Mouse (Mus musculus) ovary, postnatal 14 days (tissue): ENCODE measurements around the gene Traf3.

Experiments
- DNase-seq: peaks from one replicate; pipeline ENCODE4 v3.0.0; 2022; ENCODE audit warnings: low spot score

Gene Traf3

GRCm38 (mm10) chr12:111165831-111166591, at the start of gene Traf3:
Gene Traf3, plus strand, starts transcription at chr12:111166370.
- peak; percentile 60 for DNase-seq

- DNase-seq: no peak
These were observed 46.6 kb upstream of the Traf3 start for GRCm38 (mm10) chr12:111119506-111120085.

DNA sequence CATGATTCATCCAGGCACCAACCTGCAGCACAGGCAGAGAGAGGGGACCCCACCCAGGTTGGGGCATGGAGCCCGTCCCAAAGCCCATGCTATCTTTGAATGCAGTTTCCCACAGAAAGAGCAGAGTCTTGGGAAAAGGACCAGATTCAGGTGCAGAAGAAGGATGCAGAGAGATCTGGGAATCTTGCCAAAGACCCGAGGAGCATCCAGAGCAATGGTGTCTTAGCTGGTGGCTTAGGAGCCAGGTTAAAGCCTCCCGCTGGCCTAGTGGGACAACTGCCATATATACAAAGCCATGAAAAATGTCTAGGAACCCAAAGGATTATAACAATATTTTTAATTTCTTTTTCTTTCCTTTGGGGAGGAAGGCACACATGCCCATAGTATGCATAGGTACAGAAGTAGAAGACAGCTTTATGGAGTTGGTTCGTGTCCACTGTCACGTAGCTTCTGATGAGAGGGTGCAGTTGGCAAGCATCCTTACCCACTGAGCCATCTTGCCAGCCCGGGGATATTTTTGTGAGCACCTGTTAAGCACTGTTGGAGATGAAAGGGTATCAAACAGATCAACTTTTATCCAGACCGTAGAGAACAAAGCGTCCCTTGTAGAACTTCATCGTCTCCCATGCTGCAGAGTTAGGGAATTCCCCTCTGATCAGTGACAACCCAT, 45.1 kb upstream of the Traf3 start:
- no peak for DNase-seq

DNA sequence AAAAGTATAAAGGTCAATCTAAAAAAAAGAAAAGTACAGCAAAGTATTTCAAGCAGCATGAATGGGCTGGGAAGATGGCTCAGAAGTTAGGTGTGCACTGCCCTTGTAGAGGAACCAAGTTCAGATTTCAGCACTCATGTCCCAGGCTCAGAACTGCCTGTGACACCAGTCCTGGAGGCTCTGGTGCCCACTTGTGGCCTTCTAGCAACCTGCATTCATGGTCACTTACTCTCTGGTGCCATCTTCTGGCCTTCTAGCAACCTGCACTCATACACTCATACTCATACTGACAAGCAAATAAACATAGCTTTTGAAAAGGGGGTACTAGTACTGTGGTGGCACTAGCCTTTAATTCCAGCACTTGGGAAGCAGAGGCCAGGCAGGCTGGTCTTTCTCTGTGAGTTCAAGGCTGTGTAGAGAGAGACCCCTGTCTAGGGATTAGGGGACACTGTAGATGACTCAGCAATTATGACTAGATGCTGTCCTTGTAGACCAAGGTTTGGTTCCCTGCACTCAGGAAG, 43.8 kb upstream of the Traf3 start:
- DNase-seq: no peak

- DNase-seq: no peak
These were observed 41.4 kb upstream of the Traf3 start for GRCm38 (mm10) chr12:111124601-111125260.

- no peak for DNase-seq
These were observed 40.5 kb upstream of the Traf3 start for GRCm38 (mm10) chr12:111125666-111126065.

GRCm38 (mm10) chr12:111134169-111134568, 32.0 kb upstream of the Traf3 start:
- DNase-seq: no peak

DNA sequence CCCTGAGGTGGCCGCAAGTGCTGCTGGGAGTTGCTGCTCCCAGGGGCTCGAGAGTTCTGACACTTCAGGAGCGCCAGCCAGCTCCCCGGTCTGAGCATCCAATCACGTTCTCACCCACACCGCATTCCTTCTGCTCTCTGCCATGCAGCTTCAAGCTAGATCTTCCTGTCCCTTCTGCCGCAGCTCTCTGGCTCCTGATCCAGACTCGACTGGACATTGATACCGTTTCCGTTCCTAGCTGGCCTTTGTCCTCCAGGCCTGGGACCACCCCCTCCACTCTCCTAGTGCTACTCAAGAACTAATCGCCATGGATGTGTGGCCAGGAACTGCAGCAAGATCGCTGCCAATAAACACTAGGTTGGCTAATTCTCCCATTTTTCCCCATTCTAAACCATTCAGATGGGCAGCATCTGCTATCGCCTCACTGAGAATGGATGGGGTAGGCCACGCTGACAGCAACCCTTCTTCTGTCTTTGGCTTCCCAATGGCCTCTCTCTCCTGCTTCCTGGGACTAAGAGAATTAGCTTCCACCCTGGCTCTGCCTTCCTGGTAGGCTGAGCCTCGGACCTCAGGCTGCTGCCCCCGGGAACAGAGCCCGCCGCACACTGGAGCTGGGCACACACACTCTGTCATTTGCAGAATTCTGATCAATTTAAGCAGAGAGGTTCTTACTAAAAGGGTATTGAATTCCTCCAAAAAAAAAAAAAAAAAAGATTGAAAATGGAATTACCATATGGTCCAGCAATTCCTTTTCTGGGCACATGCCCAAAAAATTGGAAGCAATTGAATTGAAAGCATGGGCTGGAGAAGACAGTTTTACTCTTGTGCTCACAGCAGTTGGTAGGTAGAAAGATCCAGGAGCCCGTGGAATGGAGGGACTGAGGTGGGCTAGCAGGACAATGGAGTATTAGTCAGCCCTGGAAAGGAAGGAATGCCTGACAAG, 31.1 kb upstream of the Traf3 start:
- DNase-seq: no peak

- no peak for DNase-seq
These were observed 30.2 kb upstream of the Traf3 start for GRCm38 (mm10) chr12:111135953-111136352.

GRCm38 (mm10) chr12:111137079-111137478, 29.1 kb upstream of the Traf3 start:
- no peak for DNase-seq

- DNase-seq: no peak
These were observed 23.1 kb upstream of the Traf3 start for GRCm38 (mm10) chr12:111143005-111143508.

GRCm38 (mm10) chr12:111143509-111144063, 22.6 kb upstream of the Traf3 start:
- no peak for DNase-seq

DNA sequence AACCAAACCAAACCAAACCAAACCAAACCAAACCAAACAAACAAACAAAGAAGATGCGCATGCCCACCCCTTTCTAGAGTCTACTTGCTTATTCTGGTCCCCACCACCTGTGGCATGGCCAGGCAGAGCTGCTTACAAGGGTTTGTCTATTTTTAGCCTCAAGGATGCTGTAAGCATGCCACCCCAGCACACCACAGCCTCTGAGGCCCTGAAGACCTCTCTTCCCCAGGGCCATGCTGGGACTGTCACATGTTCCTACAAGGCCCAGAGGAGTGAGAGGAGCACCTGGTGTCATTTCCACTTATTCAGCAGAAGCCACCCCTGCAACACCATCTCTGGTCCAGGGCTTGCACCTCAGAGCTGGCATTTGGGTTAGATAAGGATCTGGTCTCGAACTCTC, 21.6 kb upstream of the Traf3 start:
- no peak for DNase-seq

- no peak for DNase-seq
These were observed 20.9 kb upstream of the Traf3 start for GRCm38 (mm10) chr12:111145269-111145668.

- DNase-seq: no peak
These were observed 16.5 kb upstream of the Traf3 start for GRCm38 (mm10) chr12:111149495-111150235.

DNA sequence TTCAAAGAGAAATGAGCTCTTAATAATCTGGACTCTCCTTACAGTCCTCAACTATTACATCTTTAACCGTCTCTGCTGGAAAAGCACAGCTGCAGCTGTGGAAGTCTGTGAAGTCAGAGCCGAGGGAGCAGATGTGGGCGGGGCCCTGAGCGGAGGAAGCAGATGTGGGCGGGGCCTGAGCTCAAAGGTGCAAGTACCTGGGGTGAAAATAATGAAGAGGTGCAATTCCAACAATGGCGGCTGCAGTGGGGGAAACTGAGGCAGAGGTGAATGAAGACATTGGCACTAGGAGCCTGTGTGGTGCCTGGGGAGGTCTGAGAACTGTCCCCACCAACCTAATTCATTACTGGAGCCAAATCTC, 16.0 kb upstream of the Traf3 start:
- DNase-seq: no peak

DNA sequence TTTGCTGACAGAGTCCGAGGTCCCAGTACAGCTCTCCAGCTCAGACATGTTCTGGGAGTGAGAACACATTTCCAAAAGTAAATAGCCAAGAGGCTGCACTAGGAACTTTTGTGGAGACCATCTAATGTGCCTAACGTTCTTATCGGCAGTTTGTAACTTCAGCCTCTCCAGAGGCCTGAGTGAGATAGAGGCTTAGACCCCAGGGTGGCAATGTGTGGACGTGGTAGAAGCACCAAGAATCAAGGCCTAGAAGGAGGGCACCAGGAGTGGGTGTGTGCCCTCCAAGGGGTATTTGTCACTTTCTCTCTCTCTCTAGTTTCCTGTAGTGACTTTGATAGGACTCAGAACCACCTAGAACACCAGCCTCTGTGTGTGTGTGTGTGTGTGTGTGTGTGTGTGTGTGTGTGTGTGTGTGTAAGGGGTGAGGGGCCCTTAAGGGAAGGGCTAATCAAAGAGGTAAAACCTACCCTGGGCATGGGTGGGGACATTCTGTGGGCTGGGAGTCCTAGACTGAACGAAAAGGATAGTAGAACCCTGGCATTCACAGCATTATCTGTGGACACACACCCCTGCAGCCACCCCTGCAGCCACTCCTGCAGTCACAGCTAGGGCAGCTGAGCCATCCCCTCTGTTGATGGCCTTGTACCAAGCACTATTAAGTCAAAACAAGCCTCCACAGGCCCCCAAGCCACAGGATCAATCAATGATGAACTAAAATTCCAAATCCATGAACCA, 14.6 kb upstream of the Traf3 start:
- DNase-seq: no peak

DNA sequence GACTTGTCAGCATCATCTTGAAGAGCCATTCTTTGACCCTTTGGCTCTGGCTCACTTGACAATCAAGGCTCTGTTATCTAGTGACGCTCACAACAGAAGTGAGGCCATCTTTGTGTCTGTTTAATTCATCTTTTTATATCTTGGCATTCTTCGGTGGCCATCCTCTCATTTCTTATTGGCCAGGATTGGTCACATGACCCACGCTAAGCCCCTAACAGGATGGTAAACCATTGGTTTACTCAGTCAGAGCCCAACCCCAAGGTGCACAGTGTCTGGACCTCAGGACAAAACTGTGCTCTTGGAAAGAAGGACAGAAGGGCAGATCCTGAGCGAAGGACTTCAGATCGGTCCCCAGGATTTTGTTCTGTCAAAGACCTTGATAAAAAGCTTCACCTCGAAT, 13.6 kb upstream of the Traf3 start:
- DNase-seq: no peak

DNA sequence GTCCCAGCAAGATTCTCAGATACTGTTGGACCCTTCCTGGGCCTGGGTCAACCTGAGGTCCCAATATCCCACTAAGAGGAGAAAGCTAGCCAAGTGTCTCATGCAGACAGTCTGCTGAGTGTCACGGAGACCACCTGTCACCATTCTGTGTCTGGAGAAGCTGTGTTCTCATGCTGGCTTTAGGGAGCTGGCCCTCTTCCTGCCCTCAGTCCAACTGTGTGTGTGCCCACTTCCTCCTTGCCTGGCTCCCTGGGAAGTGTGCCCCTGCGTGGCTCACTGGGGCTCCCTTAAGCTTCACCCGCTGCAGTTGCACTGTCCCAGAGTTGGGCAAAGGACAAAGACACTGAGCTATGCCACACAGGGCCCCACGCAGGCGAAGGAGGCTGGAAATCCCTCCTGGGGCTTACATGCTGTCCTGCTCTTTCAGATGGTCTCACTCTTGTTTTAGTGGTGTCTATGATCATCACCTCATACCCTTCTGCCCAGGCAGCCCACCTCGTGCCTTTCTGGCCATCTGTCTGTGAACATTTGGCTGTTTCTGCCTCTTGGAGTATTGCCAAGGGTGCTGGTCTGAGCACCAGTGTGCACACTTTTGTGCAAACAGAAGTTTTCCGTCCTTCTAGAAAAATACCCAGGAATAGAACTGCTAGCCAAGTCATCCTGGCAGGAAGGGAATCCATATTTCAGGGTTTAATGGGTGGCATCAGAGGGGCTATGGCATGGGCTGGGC, 13.0 kb upstream of the Traf3 start:
- no peak for DNase-seq
